Mouse (Mus musculus): ENCODE data around the gene Flnb.

Flnb gene

DNA sequence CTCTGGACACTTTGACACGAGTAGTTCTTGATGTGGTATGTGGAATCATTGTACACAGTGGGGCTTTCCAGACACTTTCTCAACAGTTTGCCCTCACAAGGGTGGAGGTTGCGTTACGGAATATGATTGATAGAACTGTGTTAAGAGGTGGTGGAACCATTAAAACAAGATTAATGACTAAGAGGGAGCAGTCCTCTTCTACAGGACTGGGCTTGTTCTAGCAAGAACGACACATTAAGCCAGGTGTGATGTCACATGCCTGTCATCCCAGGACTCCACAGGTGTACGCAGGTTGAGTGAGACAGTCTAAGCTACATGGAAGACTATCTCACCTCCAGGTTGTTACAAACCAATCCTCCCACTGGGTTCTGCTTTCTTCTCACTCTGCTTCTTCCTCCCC lies 181.7 kb downstream of the Flnb start:
- DNase-seq: no peak

DNA sequence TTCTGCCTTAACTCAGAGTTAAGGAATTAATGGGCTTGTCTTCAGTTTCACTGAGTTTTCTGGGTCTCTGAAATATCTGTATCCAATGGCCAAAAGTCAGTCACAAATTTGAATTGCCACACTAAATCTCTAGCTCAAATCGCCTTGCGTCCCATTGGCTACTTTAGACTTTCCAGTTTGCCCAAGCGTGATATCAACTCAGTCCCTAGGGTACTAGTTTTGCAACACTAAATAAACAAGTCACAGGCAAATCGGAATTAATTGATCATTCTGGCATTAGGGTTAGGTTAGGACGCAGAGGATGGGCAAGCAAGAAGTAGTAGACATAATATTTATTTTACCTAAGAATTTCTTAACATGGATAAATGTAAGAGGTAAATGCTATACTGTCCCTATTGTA lies 182.5 kb downstream of the Flnb start:
- DNase-seq: no peak

Measured in thymus, postnatal 36 days (tissue).